Mouse (Mus musculus) hindbrain, embryonic 10.5 days (tissue): Measurements from ENCODE around the gene Lrrc26. TPM values are rescaled to one million over a fixed set of nuclear protein-coding genes. Genes with fewer than 3 reads are reported as not detected.

ENCODE experiments used
- DNase-seq: peaks from one replicate; pipeline ENCODE4 v3.0.0-alpha.2; 2017; ENCODE audit warnings: low spot score
- H3K27ac ChIP-seq: fragments of 300-500 bp; sonication (generic); 2 replicates; pipeline ENCODE4 v1.5.1; 2016; ENCODE audit warnings: mild to moderate bottlenecking, moderate library complexity
- H3K27me3 ChIP-seq: fragments of 300-500 bp; sonication (generic); 2 replicates; pipeline ENCODE4 v1.6.1; 2016; ENCODE audit warnings: mild to moderate bottlenecking; ENCODE audit not compliant: poor library complexity, insufficient read depth, severe bottlenecking
- H3K36me3 ChIP-seq: fragments of 300-500 bp; sonication (generic); 2 replicates; pipeline ENCODE4 v1.6.1; 2016; ENCODE audit warnings: mild to moderate bottlenecking, moderate library complexity
- H3K4me1 ChIP-seq: fragments of 300-500 bp; sonication (generic); replicated peaks from 2 replicates; pipeline ENCODE4 v1.6.1; 2016; ENCODE audit warnings: mild to moderate bottlenecking
- H3K4me3 ChIP-seq: fragments of 300-500 bp; sonication (generic); 2 replicates; pipeline ENCODE4 v1.5.1; 2016; ENCODE audit warnings: mild to moderate bottlenecking, moderate library complexity
- H3K9me3 ChIP-seq: fragments of 300-500 bp; sonication (generic); 2 replicates; pipeline ENCODE4 v1.6.1; 2016; ENCODE audit warnings: mild to moderate bottlenecking, moderate library complexity
- WGBS: fragments of 180-500 bp; shearing (Covaris S2); methylation state at CpG from one replicate; pipeline ENCODE4 v1.1.7; 2016; 5-methylcytosine and 5-hydroxymethylcytosine counted together
- polyA plus RNA-seq: library from polyadenylated mRNA; unstranded; fragments of >200 nt; fragmentation: Nextera tagmentation; extraction: Ambion mirVana; gene quantifications from 2 replicates; pipeline ENCODE4 v1.2.1, GENCODE M21; 2016

Gene Lrrc26
- polyA plus RNA-seq, 1 experiment from 2014 or later: not detected

- DNase-seq: no peak
- Histone ChIP-seq H3K27me3 (peaks cover 86% of the 10 kb centered on the region), H3K4me3 (peak overlapping the region; percentile 50), H3K36me3 (no peaks in the 10 kb centered on the region), H3K9me3 (no peaks in the 10 kb centered on the region), H3K27ac (no peak overlapping the region), H3K4me1 (peaks cover 8% of the 10 kb centered on the region)
- 9% methylated on average over 31 of the region's 31 CpGs for WGBS
Observed at GRCm38 (mm10) chr2:25318119-25318966, 28.6 kb downstream of the Lrrc26 start.

- Histone ChIP-seq H3K4me1 (peaks cover 8% of the 10 kb centered on the region), H3K4me3 (peak within 1 kb of the TSS; percentile 50), H3K27me3 (peaks cover 78% of the 10 kb centered on the region), H3K36me3 (no peaks in the 10 kb centered on the region), H3K27ac (no peak within 1 kb of the TSS), H3K9me3 (no peaks in the 10 kb centered on the region)
- WGBS: 10% methylated on average over 58 of the region's 58 CpGs
- peak; percentile 70 for DNase-seq
Observed at GRCm38 (mm10) chr2:25318971-25319773, 29.5 kb downstream of the Lrrc26 start, which contains the start of gene Grin1. TSS of gene Grin1 (minus strand) at chr2:25319187.

GRCm38 (mm10) chr2:25320084-25320483 is 30.4 kb downstream of the Lrrc26 start:
- 49% methylated on average over 2 of the region's 2 CpGs for WGBS
- DNase-seq: no peak
- Histone ChIP-seq H3K27me3 (peaks cover 69% of the 10 kb centered on the region), H3K4me1 (peaks cover 8% of the 10 kb centered on the region), H3K36me3 (no peaks in the 10 kb centered on the region), H3K9me3 (no peaks in the 10 kb centered on the region), H3K27ac (no peak overlapping the region), H3K4me3 (no peak overlapping the region)

- Histone ChIP-seq H3K27ac (no peak overlapping the region), H3K4me1 (peaks cover under 1% of the 10 kb centered on the region), H3K27me3 (peaks cover 9% of the 10 kb centered on the region), H3K36me3 (no peaks in the 10 kb centered on the region), H3K4me3 (no peak overlapping the region), H3K9me3 (no peaks in the 10 kb centered on the region)
- WGBS: 80% methylated on average over 2 of the region's 2 CpGs
- DNase-seq: no peak
Observed at GRCm38 (mm10) chr2:25326036-25326435, 36.3 kb downstream of the Lrrc26 start.

GRCm38 (mm10) chr2:25328440-25328839 is 38.7 kb downstream of the Lrrc26 start:
- H3K27me3 ChIP-seq: no peaks in the 10 kb centered on the region
- no peak overlapping the region for H3K27ac ChIP-seq
- H3K4me1 ChIP-seq: peaks cover 14% of the 10 kb centered on the region
- H3K9me3 ChIP-seq: no peaks in the 10 kb centered on the region
- no peak overlapping the region for H3K4me3 ChIP-seq
- no peaks in the 10 kb centered on the region for H3K36me3 ChIP-seq
- peak; percentile 20 for DNase-seq
- WGBS: 40% methylated on average over 7 of the region's 7 CpGs

- H3K4me3 ChIP-seq: peak overlapping the region; percentile 85
- H3K27ac ChIP-seq: peak overlapping the region; percentile 95; the same call in 1 of the 2 replicates
- WGBS: 64% methylated on average over 9 of the region's 9 CpGs
Observed at GRCm38 (mm10) chr2:25331470-25331869, 41.8 kb downstream of the Lrrc26 start.

GRCm38 (mm10) chr2:25332286-25333160 is 42.8 kb downstream of the Lrrc26 start, which contains the start of gene Man1b1:
TSS of gene Man1b1 (plus strand) at chr2:25332338.
- no peaks in the 10 kb centered on the region for H3K9me3 ChIP-seq
- peak within 1 kb of the TSS; percentile 95 for H3K27ac ChIP-seq
- peak within 1 kb of the TSS; percentile 85 for H3K4me3 ChIP-seq
- peaks cover 41% of the 10 kb centered on the region for H3K36me3 ChIP-seq
- under 1% methylated on average over 78 of the region's 78 CpGs for WGBS
- peak; percentile 99 for DNase-seq
- H3K4me1 ChIP-seq: peaks cover 29% of the 10 kb centered on the region
- no peaks in the 10 kb centered on the region for H3K27me3 ChIP-seq

More at GRCm38 (mm10) chr2:25331470-25331869, 41.8 kb downstream of the Lrrc26 start:
- no peaks in the 10 kb centered on the region for H3K9me3 ChIP-seq
- peaks cover 29% of the 10 kb centered on the region for H3K4me1 ChIP-seq
- DNase-seq: no peak
- H3K27me3 ChIP-seq: no peaks in the 10 kb centered on the region
- peaks cover 30% of the 10 kb centered on the region for H3K36me3 ChIP-seq

- WGBS: 74% methylated on average over 2 of the region's 2 CpGs
- Histone ChIP-seq H3K4me3 (peak overlapping the region; percentile 85), H3K36me3 (peaks cover 51% of the 10 kb centered on the region), H3K9me3 (no peaks in the 10 kb centered on the region), H3K27me3 (no peaks in the 10 kb centered on the region), H3K27ac (no peak overlapping the region), H3K4me1 (peaks cover 29% of the 10 kb centered on the region)
- no peak for DNase-seq
Observed at GRCm38 (mm10) chr2:25333569-25333968, 43.9 kb downstream of the Lrrc26 start.

GRCm38 (mm10) chr2:25338303-25338702 is 48.6 kb downstream of the Lrrc26 start:
- no peak overlapping the region for H3K27ac ChIP-seq
- H3K36me3 ChIP-seq: peaks cover 93% of the 10 kb centered on the region
- H3K27me3 ChIP-seq: no peaks in the 10 kb centered on the region
- H3K4me1 ChIP-seq: peaks cover 17% of the 10 kb centered on the region
- DNase-seq: no peak
- WGBS: 95% methylated on average over 6 of the region's 6 CpGs
- H3K9me3 ChIP-seq: no peaks in the 10 kb centered on the region
- H3K4me3 ChIP-seq: no peak overlapping the region

Other genes with a start within 250 kb of the Lrrc26 start
- 72.2 and 89.0 TPM in 2 replicates for gene Nsmf, start 235.6 kb upstream of the Lrrc26 start, polyA plus RNA-seq
- not detected in 2 replicates for gene Entpd8, start 209.6 kb upstream of the Lrrc26 start, polyA plus RNA-seq
- 0.22 and 0.38 TPM in 2 replicates for gene Noxa1, start 194.8 kb upstream of the Lrrc26 start, polyA plus RNA-seq
- 77.4 and 108 TPM in 2 replicates for gene Nrarp, start 109.2 kb upstream of the Lrrc26 start, polyA plus RNA-seq
- 2.6 and 2.7 TPM in 2 replicates for gene Tor4a, start 93.0 kb upstream of the Lrrc26 start, polyA plus RNA-seq
- gene Nelfb, start 78.4 kb upstream of the Lrrc26 start, polyA plus RNA-seq: 123 and 132 TPM in 2 replicates
- not detected in 2 replicates for gene Stpg3, start 75.3 kb upstream of the Lrrc26 start, polyA plus RNA-seq
- not detected in 2 replicates for gene Fam166a, start 71.2 kb upstream of the Lrrc26 start, polyA plus RNA-seq
- 655 and 693 TPM in 2 replicates for gene Tubb4b, start 65.2 kb upstream of the Lrrc26 start, polyA plus RNA-seq
- gene Slc34a3, start 55.6 kb upstream of the Lrrc26 start, polyA plus RNA-seq: not detected in 2 replicates
- not detected in 2 replicates for gene Rnf224, start 53.1 kb upstream of the Lrrc26 start, polyA plus RNA-seq
- gene Rnf208, start 47.7 kb upstream of the Lrrc26 start, polyA plus RNA-seq: 25.5 and 43.5 TPM in 2 replicates
- not detected in 2 replicates for gene Cysrt1, start 47.5 kb upstream of the Lrrc26 start, polyA plus RNA-seq
- 5.7 and 6.2 TPM in 2 replicates for gene AL732309.1, start 43.1 kb upstream of the Lrrc26 start, polyA plus RNA-seq
- 18.7 and 20.3 TPM in 2 replicates for gene Tmem203, start 34.5 kb upstream of the Lrrc26 start, polyA plus RNA-seq
- gene Tprn, start 27.3 kb upstream of the Lrrc26 start, polyA plus RNA-seq: 8.1 and 9.5 TPM in 2 replicates
- gene Ssna1, start 17.5 kb upstream of the Lrrc26 start, polyA plus RNA-seq: 248 and 259 TPM in 2 replicates
- gene Anapc2, start 17.4 kb upstream of the Lrrc26 start, polyA plus RNA-seq: 150 and 156 TPM in 2 replicates
- gene Tmem210, start 1.8 kb upstream of the Lrrc26 start, polyA plus RNA-seq: not detected in 2 replicates
- gene Grin1, start 29.3 kb downstream of the Lrrc26 start, polyA plus RNA-seq: 1.2 and 4.5 TPM in 2 replicates
- 57.4 and 58.7 TPM in 2 replicates for gene Man1b1, start 42.4 kb downstream of the Lrrc26 start, polyA plus RNA-seq
- gene Dpp7, start 66.4 kb downstream of the Lrrc26 start, polyA plus RNA-seq: 21.1 and 21.8 TPM in 2 replicates
- gene Uap1l1, start 75.8 kb downstream of the Lrrc26 start, polyA plus RNA-seq: 7.4 and 10.1 TPM in 2 replicates
- gene Sapcd2, start 82.4 kb downstream of the Lrrc26 start, polyA plus RNA-seq: 71.6 and 75.1 TPM in 2 replicates
- 0.31 TPM in 1 of 2 replicates, not detected in the other for gene Entpd2, start 106.0 kb downstream of the Lrrc26 start, polyA plus RNA-seq
- gene Npdc1, start 109.4 kb downstream of the Lrrc26 start, polyA plus RNA-seq: 75.1 and 155 TPM in 2 replicates
- gene Fut7, start 133.4 kb downstream of the Lrrc26 start, polyA plus RNA-seq: not detected in 2 replicates
- gene Abca2, start 138.8 kb downstream of the Lrrc26 start, polyA plus RNA-seq: 5.7 and 5.9 TPM in 2 replicates
- gene Clic3, start 166.9 kb downstream of the Lrrc26 start, polyA plus RNA-seq: 0.90 and 1.2 TPM in 2 replicates
- 17.0 and 31.3 TPM in 2 replicates for gene Paxx, start 171.2 kb downstream of the Lrrc26 start, polyA plus RNA-seq
- gene Ptgds, start 180.1 kb downstream of the Lrrc26 start, polyA plus RNA-seq: 0.49 and 1.7 TPM in 2 replicates
- gene Lcn12, start 204.0 kb downstream of the Lrrc26 start, polyA plus RNA-seq: not detected in 2 replicates
- gene Fbxw5, start 210.8 kb downstream of the Lrrc26 start, polyA plus RNA-seq: 88.3 and 109 TPM in 2 replicates
- 5.8 and 6.0 TPM in 2 replicates for gene C8g, start 211.8 kb downstream of the Lrrc26 start, polyA plus RNA-seq